Mouse (Mus musculus) cerebellum, adult (tissue): Measurements from ENCODE around the gene Nsmce4a.
A peak's percentile ranks its signal among the peaks of the same experiment; 100 is the strongest.

ENCODE experiments used
- ATAC-seq: cut with Nextera tagmentation; 2 replicates; pipeline ENCODE4 v1.9.2; 2017; ENCODE audit warnings: mild to moderate bottlenecking, moderate library complexity, mixed read lengths; ENCODE audit not compliant: insufficient number of reproducible peaks, low FRiP score, low TSS enrichment

The Nsmce4a gene

DNA sequence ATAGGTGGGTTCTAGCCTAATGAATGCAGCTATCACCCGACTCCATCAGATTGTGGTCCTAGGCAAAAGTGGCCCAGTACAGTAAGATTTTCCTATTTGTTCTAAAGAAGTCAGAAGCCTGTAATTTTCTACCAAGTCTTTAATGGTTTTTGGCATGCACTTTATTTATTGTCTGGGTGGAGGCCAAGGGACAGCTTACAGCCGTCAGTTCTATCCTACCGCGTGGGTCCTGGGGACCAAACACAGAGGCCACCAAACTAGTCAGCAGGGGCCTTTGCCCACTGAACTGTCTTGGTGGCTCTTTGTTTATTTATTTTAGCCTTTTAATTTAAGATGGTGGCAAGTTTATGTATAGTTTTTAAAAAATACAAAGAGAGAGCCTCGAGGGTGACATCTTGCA lies 5.7 kb upstream of the Nsmce4a start:
- no peak for ATAC-seq

DNA sequence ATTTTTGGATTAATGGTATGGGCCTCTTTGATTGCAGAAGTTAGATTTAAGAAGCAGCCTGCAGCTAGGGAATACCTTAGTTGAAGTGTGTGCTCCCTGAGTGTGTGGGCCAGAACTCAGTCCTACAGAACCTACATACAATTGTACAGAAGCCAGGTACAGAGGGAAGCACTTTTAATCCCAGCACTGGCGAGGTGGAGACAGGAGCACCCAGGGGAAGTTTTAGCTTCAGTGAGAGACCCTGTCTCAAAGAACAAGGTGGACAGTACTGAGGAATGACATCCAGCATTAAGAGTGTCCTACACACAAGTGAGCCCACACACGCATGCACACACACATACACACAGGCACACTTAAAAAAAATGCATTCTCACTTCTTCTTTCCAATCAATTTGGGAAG lies 5.1 kb upstream of the Nsmce4a start:
- no peak for ATAC-seq

DNA sequence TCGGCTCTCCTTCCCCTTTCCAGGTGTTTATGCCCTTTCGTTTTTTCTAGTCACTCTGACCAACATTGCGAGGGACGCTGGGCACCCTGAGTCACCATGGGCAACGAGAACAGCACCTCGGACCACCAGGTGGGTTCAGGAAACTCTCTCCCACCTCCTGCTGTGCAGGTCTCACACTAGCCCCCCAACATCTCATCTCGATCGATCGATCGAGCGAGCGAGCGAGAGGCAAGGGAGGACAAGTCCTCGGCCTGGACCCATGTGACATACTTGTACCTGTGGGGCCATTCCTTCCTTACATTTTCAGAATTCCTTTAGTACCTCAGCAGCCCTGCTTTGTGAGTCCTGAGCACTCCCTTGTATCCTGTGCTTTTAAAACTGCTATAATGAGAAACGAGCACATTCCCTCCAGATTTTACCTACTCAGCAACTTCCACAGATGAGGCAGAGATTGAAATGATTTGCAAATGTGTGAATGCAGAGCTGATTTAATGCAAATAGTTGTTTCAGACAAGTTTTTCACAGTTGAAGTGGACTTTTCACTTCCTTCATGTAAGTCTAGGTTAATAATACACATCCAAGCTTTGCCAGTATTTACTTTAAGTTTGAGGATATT lies 4.6 kb upstream of the Nsmce4a start, which contains the start of gene Tacc2:
Gene Tacc2, plus strand, starts transcription at position 51 of the 616 bp plus-strand sequence.
- no peak for ATAC-seq

DNA sequence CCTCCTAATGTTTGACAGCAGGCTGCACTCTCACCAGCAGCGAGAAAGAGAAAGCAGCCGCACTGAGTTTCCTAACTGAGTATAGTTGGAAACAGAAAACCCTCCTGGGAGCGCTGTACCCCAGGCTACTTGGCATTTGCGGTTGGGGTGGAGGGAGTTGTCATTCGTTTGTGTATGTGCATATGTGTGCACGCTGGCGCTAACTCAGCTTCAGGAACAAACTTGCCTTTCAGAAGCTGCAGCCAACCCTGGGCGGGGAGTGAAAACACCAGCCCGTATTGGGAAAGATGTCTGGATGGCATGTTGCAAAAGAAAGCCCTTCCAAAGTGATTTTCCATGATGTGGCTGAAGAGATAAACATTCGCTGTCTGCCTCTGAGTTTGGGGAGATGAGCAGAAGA lies 4.1 kb upstream of the Nsmce4a start:
- no peak for ATAC-seq

DNA sequence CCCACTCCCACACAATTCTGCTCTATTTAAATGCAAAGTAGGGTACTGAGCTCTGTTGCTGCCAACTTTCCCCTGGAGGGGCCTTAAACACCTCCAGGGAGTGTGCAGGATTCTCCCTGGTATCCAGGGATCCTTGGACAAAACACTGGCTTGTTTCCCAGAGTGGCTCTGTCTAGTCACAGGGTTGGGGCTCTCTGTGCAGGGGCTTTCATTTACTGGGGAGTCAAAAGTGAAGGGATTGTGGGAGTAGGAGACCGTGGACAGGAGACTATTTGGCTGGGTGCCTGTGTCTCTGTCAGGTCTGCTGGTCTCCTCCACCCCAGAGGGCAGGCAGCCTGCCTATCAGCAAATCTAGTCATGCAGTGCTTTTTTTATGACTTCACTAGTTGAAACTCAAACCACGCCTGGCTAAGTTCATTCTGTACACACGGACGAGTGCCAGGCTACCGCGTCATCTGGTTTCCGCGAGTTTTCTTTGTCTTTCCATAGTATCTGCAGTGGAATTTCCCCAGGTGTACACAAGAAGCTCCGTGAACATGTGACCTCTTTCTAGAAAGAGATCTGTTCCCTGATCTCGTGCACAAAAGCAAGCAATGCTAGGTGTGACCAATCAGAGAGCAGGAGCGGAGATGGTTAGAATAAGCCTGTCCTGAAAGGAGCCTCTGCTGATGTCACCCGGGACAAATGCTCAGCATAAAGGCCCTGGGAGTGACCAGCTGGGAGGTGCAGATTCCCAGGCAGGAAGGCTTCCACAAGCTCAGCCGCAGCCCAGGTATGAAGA lies 1.5 kb upstream of the Nsmce4a start:
- peak; percentile 64; the same call in 1 of the 2 replicates for ATAC-seq

DNA sequence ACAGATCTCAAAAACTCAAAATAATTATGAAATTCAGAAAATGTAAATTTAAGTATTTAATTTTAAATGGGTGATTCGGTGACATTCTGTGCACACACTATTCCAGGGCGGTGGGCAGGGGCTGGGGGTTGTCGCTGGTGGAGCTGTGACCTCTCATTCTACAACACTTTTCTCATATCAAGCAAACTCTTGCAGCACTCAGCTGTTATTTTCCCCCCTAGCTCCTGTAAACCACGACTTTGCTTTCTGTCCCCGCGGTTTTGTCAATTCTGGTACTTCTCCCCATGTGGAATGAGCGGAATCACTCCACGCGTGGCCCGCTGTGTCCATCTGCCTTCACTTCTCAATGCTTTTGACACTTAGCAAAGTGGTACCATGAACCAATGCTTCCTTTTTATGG lies 828 bp upstream of the Nsmce4a start:
- no peak for ATAC-seq

DNA sequence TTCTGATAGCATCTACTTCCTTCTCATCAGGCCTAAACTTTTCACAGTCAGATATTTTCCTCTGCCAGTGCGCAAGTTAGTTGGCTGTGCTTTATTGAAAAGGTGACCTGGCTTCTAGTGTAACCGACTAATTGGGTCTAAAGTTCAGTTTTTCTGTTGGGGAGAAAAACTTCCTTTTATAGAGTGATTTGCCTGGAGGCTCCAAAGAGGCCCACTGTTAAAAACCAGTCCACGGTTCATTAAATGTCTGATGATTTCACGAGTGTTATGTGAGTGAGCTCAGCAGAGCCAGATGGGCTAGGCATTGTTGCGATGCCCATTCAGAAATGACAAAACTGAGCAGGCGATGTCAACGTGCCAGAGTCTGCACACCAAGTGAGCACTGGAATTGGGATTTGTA lies 2.4 kb downstream of the Nsmce4a start:
- no peak for ATAC-seq

DNA sequence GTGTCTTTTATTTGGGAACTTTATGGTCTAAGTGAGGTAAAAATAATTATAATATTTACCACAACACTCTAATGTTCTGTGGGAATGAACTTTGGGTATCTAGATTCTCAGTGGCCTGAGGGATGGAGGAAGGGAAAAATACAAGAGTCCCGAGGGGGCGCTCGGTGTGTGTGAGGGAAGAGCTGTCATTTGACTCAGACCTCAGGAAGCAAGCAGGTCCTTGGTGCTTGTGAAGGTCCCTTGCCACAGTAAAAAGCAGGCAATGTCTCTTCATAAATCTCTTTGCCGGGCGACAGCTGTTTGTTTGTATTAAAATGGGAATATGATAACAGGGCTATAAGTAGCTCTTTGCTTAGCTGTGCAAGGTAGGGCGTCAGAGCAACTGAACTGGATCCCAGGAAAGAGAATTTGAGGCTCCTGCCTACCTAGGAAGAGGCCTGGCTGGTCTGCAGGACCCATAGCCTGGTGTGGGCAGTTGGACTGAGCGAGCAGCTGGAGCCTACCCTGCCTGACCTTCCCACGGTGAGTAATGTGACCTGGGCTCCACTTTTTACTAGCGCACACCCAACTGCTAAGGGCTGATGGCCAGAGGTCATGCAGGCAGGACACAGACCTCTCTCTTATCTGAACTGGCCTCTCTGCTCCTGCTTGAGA lies 4.0 kb downstream of the Nsmce4a start:
- ATAC-seq = no peak

DNA sequence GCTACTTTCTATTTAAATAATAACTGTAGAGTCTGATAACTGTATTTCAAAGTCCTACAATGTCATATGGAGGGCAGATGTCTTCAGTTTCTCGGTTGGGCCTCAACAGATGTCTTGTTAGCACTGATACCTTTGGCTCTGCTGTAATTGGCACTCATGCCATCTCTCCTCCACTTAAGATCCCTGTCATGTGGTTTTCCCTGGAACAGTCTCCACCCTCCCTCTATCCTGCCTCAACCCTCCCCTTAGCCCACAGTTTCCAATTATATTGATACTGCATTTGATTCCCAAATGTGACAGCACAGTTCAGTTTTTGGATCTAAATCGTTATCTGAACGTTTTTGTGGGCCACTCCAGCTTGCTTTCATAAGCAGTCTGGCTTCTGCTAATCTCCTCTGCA lies 8.3 kb downstream of the Nsmce4a start:
- ATAC-seq = no peak

DNA sequence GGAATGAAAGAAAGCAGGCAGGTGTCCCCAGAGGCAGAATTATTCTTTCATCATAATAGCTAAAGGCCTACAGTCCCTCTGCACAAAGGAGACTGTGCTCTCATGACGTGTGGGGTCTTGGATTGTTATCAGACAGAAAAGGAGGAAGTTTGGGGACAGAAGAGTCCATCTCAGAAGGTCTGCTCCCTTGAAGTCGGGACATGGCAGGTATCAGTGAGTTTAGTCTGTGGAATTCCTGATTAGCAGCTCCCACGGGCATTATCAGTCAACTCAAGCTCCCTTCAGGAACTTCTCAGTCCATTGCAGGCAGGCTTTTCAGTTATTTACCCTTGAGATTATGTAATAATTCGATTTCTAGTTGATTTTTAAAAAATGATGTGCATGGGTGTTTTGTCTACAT lies 9.0 kb downstream of the Nsmce4a start:
- no peak for ATAC-seq

DNA sequence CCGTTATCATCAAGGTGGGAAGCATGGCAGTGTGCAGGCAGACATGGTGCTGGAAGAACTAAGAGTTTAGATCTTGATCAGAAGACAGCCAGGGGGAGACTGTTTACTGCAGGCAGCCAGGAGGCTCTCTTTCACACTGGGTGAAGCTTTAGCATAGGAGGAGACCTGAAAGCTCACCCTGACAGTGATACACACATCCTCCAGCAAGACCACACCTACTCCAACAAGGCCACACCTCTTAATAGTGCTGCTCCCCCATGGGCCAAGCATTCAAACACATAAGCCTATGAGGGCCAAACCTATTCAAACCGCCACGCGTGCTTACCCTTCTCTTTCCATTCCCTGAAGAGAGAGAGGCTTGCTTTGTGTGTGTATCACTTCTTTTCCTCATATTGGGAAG lies 9.6 kb downstream of the Nsmce4a start:
- no peak for ATAC-seq

DNA sequence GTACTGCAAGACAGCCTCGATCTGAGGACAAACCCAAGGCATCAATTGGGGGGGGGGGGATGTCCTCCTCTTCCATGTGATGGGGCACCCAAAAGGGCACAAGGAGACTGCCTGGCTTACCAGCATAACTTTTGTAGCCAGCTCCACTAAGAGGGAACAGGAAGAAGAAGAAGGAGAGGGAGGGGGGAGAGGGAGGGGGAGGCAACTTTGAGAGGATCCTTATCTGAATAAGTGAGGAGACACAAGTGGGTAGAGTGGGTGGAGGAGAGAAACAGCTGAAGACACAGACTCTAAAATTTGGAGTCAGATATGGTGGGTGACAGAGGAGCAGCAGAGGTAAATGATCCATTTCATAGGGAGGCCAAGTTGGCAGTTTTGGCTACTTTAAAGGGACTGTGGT lies 12.0 kb downstream of the Nsmce4a start:
- ATAC-seq = no peak

DNA sequence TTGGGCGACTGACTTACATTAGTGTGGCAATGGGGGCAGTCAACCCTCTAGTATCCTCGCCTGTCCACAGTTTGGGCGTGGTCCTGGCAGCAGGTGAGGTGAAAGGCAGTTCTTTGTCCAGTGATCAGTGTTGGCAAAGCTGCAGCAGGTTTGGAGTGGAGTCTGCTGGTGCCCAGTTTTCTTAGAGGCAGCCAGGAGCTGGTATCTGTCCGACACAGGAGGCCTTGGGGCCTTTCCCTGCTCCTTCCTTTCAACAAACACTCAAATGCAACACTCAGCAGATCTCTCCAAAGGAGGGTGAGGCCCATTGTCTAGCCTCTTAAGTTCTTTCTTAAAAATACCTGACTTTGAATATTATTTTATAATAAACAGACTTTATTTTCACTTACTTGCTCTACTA lies 14.3 kb downstream of the Nsmce4a start:
- no peak for ATAC-seq

DNA sequence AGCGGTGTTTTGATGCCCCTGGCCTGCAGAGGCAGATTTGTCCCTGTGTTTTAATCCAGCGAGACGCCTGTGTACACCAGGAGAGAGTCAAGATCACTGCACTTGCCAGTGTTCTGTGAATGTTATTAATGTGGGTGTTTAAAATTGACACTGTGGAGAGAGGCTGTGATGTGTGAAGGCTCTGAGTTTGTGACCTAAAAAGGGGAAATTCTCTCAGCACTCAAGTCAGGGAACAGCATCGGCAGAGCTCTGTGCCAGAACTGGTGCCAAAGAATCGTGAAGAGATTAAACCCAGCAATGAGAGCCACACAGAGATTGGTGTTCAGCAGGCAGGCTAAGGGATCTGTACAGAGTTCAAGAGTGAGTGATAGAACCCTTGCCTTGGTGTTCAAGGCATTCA lies 17.3 kb downstream of the Nsmce4a start:
- no peak for ATAC-seq

DNA sequence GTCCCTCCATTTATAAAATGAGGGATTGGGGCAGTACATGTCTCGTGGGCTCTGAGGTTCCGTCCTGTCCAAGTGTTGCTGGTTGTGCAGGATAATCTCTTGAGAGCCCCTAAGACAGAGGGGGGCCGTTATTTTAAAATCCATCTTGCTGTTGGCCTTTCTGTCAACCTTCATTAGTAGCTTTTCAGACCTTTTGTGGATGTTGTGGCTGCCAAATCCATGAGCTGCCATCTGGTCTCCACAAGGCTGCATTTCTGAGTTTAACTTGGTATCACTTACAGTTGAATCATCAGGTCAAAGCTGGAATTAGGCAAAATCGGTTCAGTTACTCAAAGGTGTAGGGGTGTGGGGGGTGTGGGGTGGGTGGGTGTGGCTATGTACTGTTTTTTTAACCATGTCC lies 19.6 kb downstream of the Nsmce4a start:
- peak; percentile 33; the same call in 1 of the 2 replicates for ATAC-seq

DNA sequence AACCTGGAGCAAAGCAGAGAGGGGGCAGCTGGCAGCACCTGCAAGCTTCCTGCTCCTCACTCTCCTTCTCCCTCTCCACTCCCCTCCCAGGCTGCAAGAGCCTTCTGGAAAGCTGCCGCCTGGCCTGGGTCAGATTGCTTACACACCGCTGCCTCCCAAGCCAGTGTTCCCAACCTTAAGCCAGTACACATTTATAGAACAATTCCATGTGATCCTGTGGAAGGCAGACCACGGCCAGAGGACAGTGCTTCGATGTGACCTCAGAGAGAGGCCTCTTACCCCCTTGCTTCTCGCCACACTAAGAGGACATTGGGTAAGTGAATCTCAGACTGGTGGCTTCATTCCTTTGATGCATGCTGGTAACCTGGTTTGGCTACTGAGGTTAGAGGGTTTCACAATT lies 20.1 kb downstream of the Nsmce4a start:
- ATAC-seq = peak; percentile 60; the same call in 1 of the 2 replicates

DNA sequence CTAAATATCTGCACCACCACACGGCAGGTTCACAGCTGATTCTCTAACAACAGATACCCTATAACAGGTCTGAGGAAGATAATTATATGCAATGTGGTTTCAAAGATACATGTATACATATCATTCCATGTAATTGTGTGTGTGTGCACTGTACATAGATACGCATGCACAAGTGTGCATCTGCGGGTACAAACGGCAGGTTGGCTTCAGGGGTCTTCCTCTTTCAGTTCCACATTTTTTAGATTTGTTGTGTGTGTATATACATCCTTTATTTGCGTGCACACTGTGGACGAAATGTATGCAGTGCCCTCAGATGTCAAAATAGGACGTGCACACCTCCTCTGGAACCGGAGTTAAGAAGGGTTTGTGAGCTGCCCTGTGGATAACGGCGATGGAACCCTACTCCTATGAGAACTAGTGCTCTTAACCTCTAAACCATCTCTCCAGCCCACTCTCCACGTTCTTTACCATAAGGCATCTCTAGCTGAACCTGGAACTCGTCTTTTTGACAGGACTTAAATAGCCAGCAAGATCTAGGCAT lies 25.2 kb downstream of the Nsmce4a start:
- ATAC-seq = no peak

DNA sequence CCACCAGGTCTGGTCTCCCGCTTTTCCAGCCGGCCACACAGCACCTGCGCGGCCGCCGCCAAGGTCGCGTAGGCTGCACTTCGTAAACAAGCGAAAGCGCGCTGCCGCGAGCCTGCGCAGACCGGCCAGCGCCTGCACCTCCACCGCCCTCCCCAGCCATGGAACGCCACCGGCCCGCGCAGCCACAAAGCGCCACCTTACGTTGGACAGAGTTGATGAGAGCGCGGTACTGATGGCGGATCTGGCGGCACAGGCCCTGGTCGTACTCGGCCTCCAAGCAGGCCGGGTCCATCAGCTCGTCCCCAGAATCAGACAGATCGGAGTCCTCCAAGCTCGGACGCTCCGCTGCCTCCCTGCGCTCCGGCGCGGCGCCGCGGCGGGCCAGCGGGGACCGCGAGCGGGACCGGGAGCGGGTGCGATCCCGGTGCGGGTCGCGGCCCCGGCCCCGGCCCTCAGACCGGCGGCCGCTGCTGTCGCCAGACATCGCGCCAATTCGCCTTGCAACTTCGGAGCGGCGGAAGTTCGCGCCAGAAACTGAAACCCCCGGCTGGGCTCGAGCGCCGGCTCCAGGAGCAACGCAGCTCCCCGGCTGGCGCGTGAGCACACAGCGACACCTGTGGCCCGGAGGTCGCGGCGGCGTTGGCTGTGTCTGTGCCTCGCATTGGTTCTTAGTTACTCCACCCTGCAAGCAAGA lies 26.0 kb downstream of the Nsmce4a start:
- peak; percentile 91 for ATAC-seq

DNA sequence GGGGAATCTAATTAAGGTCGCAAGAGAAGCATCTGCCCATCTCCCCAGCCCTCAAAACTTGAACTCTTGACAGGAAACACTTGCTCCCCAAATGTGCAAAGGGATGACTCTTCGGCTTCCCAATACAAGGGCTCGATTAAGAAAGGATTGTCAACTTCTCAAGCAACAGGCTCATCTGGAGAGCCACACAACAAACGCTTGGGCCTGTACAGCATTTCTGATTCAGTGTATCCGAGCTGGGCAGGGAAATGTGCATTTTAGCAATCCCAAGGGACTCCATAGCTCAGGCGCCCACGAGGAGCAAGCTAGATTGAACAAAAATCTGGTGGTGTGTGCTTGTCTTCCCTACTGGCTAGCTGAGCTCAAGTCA lies 26.5 kb downstream of the Nsmce4a start:
- ATAC-seq = no peak

DNA sequence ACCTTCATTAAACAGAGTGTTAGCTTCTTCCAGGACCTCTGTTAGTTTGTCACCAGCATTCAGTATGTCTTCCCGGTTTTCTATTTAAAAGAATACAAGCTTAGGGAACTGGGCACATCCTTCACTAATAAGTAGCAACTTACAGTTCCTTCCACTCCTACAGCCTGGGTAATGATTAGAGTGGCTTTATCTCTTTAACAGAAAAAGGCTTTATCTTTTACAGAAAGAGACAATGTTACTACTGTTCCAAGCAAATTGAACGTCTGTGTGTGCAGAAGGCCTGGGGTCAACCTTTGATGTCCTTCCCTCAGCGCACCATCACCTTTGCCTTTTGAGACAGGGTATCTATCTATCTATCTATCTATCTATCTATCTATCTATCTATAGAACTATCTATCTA lies 27.0 kb downstream of the Nsmce4a start:
- ATAC-seq = no peak

DNA sequence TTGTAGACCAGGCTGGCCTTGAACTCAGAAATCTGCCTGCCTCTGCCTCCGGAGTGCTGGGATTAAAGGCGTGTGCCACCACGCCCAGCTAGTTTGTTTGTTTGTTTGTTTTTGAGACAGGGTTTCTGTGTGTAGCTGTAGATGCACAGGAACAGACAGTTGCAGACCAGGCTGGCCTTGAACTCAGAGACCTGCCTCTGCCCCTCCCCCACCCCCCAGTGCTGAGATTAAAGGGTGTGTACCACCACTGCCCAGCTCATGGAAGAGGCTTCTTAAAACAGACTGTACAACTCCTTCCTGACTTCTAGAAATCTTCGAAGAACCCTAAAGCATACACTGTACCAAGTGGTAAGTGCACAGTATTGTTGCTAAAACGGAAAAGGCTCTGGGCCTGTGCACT lies 27.5 kb downstream of the Nsmce4a start:
- ATAC-seq = no peak
